Mouse (Mus musculus): ENCODE measurements around the gene Stk16. TPM values are rescaled to one million over a fixed set of nuclear protein-coding genes. Genes with fewer than 3 reads are reported as not detected.
"Not testable (repeated sequence)": the region's sequence is repeated elsewhere in the genome, so short reads cannot be mapped to it uniquely, and the experiment has no call there.

Stk16 gene
- total RNA-seq, 2 experiments from 2014 or later: 88.8 to 97.7 TPM

DNA sequence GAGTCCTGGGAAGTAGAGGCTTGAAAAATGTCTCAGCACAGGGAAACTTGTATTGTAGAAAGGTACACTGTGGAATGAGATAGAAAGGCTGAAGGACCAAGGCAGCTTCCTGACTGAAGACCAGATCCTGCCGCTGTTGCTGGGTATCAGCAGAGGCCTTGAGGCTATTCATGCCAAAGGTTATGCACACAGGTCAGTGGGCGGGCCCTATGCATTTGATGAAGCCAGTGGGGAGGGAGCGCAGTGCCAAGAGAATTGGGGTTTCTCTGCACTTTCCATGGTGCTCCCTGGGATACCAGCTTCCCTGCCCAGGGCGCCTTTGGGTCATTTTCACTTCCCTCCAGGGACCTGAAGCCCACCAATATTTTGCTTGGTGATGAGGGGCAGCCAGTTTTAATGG, 1.9 kb downstream of the Stk16 start:
- DNase-seq (ENCODE audit: low spot score in 2 of 2): no peak

DNA sequence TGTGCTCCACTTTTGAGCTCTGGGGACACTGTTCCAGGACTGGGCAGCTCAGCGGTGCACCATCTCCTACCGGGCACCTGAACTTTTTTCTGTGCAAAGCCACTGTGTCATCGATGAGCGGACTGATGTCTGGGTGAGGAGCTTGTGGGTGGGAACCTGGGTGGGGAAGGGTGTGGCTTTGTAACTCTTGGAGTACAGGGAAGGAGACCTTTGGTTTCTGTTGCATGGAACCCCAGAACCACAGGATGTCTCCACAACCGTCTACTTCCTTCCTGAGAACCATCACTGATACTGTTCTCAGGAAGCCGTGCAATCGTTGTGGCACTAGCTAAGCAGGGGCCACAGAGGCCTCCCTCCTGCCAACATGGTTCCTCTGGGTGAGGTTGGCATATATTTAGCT, 2.5 kb downstream of the Stk16 start:
- DNase-seq (ENCODE audit: low spot score in 2 of 2): no peak

DNA sequence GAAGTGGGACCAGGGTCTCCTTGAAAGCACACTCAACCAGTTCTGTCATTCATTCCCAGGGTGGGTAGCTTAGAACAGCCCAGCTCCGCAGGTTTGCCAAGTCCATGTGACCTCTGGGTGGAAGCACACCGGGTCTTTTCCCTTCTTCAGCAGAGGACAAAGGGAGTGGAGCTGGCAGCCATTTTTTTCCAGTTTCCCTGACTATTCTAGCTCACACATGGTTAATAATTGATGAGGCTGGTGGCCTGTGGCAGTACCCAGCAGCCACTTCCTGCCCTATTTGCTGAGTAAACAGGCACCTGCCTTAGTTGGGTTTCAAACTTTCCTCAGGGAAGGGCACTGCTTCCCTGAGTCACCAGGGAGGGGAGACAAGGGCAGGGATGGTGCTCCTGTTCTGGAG, 3.8 kb downstream of the Stk16 start:
- no peak for DNase-seq (ENCODE audit: low spot score in 2 of 2)

DNA sequence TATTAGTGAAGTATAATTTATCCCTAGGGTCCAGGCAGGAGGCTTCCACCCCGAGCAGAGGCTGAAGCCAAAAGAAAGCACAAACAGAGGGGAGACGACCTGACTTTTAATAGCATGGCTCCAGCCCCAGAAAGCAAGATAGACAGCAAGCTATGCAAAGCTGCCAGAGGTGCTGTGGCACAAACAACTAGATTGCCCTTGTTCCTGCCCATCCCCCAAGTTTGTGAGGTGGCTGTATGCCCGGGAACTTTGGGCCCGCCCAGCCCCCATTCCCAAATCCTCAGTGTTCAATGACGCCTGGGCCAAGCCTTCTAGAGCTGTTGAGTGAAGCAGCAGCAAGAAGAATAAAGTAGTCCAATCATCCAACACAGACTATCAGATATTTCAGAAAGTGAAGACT, 4.2 kb downstream of the Stk16 start:
- peak; percentile 70 to 80 for DNase-seq (ENCODE audit: low spot score in 2 of 2)

DNA sequence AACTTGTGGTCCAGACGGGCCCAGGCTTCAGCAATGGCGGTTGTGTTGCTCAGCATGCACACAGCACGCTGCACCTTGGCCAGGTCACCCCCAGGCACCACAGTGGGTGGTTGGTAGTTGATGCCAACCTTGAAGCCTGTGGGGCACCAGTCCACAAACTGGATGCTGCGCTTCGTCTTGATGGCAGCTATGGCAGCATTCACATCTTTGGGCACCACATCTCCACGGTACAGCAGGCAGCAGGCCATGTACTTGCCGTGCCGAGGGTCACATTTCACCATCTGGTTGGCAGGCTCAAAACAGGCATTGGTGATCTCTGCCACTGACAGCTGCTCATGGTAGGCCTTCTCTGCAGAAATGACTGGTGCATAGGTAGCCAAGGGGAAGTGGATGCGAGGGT, 5.1 kb downstream of the Stk16 start:
- no peak for DNase-seq (ENCODE audit: low spot score in 2 of 2)

DNA sequence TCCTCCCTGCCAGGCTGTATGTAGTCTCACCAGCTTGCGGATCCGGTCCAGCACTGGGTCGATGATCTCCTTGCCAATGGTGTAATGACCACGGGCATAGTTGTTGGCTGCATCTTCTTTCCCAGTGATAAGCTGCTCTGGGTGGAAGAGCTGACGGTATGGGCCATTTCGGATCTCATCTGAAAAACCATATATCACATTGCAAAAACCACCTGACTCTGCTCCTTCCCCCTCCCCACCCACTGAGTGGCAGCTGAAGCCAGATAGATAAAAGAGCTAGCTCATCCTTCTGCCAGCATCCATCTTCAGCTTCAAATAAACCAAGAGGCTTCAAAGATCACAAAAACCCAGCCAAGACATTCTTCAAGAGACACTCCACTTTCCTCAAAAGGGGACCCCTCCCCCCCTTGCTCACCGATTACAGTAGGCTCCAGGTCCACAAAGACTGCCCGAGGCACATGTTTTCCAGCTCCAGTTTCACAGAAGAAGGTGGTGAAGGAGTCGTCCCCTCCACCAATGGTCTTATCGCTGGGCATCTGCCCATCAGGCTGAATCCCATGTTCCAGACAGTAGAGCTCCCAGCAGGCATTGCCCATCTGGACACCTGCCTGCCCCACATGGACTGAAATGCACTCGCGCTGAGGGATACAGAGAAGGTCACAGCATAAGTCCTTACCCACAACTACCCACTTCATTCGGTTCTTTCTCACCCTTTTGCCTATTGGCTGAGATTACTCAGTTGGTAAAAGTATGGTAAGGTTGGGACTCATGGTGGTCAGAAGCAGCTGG, 6.4 kb downstream of the Stk16 start:
- no peak for DNase-seq (ENCODE audit: low spot score in 2 of 2)

DNA sequence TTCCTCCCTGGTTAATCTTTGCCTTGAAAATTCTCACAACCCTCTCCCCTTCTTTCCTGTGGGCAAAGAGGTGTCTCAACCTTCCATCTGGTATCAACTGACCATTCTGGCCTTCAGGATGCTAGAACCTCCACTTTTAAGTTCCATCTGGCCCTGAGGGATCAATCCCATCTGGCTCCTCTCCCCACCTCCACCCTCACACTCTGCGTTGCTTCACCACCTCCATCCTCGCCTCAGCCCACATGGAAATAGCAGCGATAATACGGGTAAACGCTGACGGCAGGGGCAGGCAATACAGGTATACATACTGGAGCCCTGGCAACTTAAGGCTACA, 7.2 kb downstream of the Stk16 start:
- DNase-seq (ENCODE audit: low spot score in 2 of 2): no peak

DNA sequence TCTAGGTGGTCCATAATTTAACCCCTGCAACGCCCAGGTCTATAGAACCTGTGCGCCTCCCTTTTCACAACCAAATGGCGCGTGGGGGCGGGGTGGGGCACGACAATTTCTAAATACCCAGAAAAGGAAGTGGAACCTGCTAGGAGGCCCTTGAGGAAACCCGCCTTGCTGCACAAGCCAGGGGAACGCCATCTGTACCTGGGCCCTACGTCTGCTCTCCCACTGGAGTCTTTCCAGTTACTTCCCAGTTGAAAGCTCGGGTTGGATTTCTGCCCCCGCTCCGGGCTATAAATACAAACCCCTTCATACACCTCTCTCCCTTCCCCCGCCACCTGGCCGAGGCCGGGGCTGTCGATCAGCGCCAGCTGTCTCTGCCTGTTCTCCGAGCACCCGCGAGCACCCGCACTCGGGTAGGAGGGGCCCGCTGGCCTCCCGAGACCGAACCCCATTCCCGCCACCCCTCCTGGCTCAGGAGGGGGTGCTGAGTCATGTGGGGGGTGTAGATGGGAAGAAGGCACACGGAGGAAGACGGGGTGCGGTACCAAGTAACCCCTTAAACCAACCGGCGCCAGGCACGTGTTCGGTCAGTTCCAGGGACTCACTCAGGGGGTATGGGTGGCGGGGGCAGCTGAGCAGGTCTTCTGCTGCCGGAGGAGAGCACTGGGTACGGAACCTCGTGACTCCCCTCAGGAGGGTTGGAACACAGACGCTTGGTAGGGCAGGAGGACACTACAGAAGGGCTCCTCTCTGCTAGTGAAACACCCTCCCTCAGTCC, 7.8 kb downstream of the Stk16 start:
- DNase-seq (ENCODE audit: low spot score in 2 of 2): peak; percentile 49 to 63

DNA sequence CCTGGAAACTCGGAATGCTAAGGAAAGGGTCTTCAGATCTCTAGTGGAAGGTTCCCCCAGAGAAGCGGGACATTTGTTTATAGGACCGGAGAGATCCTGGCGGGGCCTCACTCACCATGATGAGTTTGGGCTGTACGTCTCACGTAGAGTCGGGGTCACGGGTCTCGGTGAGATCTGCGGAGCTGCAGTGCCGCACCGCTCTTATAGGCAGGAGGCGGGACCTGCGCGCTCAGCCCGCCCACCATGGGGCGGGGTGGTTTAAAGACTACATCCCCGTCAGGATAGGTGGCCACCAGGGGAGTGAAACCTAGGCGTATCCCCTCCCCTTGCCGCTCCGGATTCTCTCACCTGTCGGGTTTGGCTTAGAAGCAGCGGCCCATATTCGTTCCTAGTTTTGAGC, 8.4 kb downstream of the Stk16 start:
- DNase-seq (ENCODE audit: low spot score in 2 of 2): peak; percentile 80 to 89

DNA sequence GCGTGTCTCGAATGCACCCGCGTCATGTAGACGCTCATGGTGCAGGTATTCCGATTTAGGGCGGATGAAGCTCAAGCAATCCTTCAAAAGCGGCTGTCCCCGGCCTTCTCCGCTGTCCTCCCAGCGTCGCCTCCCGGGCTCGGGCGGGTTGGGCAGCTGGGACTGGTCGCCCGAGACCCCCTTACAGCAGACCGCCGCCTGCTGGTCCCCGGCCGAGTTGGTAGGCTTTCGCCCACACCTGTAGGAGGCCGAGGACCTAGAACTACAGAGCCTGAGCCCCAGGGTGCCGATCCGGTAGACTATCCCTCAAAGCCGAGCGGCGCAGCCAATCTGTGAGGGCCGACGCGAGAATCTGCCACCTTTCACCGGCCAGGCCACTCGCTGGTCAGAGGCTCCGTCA, 8.9 kb downstream of the Stk16 start, which contains the start of gene Tuba4a:
TSS of gene Tuba4a (minus strand) at position 335 of the 400 bp plus-strand sequence.
- no peak for DNase-seq (ENCODE audit: low spot score in 2 of 2)

DNA sequence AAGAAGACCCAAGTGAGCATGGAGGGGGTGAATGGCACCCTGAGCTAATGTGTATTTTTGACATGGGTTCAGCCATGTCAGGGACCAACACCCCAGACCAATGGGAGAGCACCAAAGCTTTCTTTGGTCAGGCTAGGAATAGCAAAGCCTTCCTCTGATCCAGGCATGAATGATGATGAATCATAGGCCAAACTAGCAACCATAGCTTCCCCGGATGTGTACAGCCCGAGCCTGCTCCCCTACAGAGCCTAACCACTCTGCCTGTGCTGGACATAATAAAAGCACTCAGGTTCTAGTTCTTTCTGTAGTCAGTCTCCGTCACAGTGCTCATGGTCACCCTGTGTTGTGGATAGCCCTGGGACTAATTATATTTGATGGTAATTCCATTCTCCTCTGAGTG, 10.9 kb downstream of the Stk16 start:
- no peak for DNase-seq (ENCODE audit: low spot score in 2 of 2)

DNA sequence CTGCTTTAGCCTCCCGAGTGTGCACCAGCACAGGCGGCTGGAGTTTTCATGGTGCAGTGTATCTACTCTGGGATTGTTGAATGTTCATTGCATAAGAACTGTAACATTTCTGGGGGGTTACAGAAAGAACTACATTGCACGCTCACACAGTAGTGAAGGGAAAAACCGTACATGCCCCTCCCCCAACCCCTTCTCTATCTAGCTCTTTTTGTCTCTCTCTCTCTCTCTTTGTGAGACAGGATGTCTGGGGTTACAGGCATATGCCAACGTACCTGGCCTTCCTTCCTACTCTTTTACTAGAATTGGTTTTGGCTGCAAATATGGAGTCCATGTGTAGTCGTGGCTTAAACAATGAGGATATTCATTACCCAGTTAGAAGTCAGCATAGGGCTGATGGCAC, 12.3 kb downstream of the Stk16 start:
- DNase-seq (ENCODE audit: low spot score in 2 of 2): no peak

DNA sequence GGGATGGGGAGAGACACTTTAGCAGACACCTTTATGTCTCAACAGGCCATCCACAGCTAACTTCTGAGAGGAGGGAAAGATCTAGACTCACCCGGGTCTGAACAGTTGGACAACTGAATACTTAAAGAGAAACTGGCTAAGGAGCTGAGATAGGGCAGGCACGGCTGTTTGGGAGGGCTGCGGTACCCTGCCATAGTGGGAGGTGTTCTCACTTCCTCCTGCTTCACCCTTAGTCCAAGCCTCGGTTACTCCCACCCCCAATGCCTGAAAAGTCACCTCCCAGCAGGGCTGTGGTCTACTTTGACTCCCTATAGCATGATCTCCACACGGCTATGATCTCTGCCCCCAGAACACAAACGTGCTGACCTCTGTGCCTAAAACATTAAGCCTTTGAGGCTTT, 12.9 kb downstream of the Stk16 start:
- DNase-seq (ENCODE audit: low spot score in 2 of 2): no peak

DNA sequence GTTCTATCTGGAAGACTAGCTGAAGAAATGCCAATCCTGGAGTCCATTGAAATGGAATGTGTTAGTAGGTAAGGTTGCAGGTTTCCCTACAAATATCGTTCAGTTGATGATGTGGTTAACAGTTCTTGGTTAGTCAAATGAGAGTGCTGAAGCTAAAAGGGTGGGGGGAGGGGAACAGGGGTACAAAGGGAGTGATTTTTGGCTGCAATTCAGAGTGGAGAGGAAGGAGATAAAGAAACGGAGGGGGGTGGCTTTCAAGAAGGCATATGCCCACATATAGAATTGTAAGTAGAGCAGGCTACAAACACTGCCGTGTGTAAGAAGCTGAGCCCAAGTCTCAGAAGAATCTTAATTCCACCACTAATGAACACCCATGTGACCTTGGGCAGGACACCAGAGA, 14.8 kb downstream of the Stk16 start:
- no peak for DNase-seq (ENCODE audit: low spot score in 2 of 2)

DNA sequence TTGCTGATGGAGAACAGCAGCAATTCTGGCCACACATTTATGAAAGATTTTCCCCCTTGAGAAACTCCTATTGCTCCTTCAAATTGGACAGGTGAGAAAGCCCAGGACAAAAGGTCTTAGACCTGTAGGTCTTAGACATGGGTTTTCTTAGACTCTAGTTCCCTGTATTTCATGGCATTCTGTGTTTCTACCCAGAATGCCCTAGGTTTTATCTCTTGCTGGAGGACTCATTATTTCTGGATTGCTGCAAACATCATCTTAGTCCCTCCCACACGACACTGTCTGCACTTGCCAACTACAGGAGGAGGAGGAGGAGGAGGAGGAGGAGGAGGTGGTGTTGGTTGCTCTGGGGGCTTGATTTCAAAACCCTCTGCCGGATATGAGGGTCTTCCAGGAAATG, 15.5 kb downstream of the Stk16 start:
- DNase-seq (ENCODE audit: low spot score in 2 of 2): no peak

DNA sequence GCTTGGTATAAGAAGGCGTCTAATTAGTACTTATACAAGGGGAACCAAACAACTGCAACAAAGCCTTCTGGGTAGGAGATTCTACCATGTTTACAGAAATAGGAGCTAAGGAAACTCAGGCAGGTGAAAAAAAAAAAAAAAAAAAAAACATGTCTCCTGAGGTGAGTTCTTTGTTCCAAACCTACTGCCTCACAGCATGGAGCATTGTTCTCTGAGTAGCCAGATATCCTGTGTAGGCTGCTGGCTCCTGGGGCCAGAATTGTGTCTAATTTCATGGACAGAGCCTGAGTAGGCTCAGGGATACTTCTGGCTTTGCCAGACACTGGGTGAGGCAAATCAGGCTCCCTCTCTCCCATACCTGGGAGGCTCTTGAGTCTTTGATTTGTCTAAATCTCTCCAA, 17.0 kb downstream of the Stk16 start:
- DNase-seq (ENCODE audit: low spot score in 2 of 2): no peak

DNA sequence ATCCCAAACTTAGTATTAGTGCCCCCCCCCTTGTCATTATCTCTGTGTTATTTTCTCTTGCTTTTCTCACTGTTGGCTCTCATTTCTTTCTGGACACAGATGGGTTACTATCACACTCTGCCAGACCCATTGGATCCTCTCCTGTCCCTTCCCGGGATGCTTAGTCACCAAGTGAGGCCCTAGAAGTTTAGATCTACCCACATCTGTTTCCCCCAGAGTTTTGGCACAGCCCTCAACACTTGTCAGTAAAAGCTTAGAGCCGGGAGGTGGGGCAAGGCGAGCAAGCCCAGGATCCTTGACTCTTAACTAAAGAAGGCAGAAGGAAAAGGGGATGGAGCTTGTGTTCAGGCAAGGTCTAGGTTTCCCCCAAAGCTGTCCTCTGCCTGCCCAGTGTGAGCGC, 18.5 kb downstream of the Stk16 start:
- DNase-seq (ENCODE audit: low spot score in 2 of 2): no peak

DNA sequence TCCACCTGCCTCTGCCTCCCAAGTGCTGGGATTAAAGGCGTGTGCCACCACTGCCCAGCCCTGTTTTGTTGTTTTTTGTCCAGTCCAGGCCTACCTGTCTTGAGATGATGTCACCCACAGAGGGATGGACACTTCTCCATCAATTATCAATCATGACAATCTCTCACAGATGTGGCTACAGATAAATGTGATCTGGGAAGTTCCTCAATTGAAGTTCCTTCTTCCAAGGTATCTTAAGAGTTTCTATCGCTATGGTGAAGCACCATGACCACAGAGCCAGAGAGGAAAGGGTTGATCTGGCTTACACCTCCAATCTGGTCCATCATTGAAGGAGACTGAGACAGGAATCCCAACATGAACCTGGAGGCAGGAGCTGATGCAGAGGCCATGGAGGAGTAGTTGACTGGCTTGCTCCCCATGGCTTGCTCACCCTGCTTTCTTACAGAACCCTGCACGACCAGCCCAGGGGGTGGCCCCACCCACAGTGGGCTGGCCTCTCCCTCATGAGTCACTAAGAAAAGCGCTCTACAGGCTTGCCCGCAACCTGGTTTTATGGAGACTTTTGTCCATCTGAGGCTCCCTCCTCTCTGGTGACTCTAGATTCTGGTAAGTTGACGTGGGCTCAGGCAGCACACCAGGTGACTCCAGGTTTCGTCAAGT, 19.8 kb downstream of the Stk16 start:
- DNase-seq (ENCODE audit: low spot score in 2 of 2): no peak

DNA sequence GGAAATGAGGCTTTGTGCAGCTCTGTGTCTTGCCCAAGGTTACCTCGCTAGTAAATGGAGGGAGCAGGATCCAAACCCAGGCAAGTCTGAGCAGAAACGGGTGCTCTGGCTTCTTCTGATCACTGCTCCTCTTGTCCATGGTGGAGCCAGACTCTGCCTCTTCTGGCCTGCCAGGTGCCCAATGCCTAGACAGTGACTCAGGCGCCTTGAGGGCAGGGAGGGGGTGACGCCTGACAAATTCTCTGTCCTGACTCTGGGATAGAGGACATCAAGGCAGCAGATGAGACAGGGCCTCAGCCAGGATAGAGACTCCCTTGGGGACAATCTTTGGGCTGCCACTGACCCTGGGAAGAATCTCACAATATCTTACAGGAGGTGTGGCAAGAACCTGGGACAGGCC, 20.6 kb downstream of the Stk16 start:
- DNase-seq (ENCODE audit: low spot score in 2 of 2): no peak

DNA sequence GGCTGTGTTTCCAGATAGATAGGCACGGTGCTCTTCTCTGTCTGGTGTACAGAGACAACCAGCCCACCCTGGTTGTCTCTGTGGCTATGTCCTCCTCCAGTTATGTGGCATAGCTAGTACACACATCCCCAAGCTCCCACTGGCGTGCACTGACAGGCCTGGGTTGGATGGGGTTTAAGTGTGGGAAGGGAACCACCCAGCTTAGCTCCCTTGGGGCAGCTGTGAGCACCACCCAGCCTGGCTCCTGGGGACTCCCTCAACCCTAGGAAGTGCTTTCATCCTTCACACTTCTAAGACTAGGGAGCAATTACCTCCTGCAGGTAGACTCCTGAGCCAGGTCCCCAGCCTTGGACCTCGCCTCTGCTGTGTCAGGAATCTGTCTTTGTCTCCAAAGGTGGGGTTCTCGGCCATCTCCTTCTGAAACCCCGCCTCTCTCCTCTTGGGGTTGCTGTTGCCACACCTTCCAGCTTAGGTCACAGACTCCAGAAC, 21.1 kb downstream of the Stk16 start, which contains the start of gene A630095N17Rik:
TSS of gene A630095N17Rik (minus strand) at position 439 of the 489 bp plus-strand sequence.
- DNase-seq (ENCODE audit: low spot score in 2 of 2): no peak

DNA sequence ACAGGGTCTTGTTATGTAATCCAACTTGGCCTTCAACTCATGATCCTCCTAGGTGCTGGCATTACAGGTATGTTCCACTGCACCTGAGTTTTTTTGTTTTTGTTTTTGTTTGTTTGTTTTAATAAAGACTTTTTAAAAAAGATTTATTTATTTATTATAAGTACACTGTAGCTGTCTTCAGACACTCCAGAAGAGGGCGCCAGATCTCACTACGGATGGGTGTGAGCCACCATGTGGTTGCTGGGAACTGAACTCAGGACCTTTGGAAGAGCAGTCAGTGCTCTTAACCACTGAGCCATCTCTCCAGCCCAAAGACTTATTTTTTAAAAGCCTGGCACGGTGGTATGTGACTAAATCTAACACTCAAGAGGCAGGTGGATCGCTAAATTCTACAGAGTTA, 21.9 kb downstream of the Stk16 start:
- DNase-seq (ENCODE audit: low spot score in 2 of 2): not testable (repeated sequence)

DNA sequence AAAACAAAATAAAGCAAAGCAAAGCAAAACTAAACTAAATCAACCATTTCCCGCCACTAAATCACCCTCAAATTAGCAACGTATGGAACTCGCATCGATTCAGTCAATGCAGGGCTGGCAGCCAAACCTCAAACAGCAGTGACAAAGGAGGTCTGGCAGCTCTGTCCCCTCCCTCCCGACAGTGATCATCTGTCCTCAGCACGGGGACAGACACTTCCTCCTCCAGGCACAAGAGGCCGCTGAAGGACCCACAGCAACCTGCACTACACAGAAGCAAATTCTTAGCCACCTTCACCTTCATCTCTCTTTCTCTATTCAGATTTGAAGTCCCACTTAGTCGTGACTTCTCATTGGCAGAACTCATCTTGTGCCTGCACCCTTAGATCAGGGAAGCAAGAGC, 24.0 kb downstream of the Stk16 start:
- DNase-seq (ENCODE audit: low spot score in 2 of 2): peak; percentile 63 to 77
